Mouse (Mus musculus) central nervous system, embryonic 11.5 days (tissue): ENCODE measurements around the gene Tcl1b3. TPM values are rescaled to one million over a fixed set of nuclear protein-coding genes. Genes with fewer than 3 reads are reported as not detected.

Experiments used
- polyA plus RNA-seq: library from polyadenylated mRNA; depleted of rRNA; stranded (reverse); fragments of >200 nt; gene quantifications from 2 replicates; pipeline ENCODE4 v1.2.3, GENCODE M21; 2012; rRNA removed

Tcl1b3 gene
- not detected in 2 replicates for polyA plus RNA-seq

DNA sequence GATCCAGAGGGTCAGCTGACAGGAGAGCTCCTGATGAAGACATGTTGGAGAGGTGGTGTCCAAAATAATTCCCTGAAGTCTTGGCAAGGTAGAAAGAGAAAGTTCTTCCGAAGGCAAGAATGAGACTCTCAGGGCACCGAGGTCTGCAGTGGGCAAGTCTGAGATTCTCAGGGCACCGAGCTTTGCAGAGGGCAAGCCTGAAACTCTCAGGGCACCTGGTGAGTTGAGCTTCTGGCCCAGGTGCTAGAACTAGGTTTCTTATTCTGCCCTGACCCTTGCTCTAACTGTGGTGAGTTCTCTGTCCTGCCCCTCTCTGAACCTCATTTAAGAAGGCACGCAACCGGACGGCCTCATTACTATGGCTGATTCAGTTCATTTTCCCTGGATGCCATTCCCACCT is at the start of gene Tcl1b3:
TSS of gene Tcl1b3 (plus strand) at position 301 of the 400 bp plus-strand sequence.

DNA sequence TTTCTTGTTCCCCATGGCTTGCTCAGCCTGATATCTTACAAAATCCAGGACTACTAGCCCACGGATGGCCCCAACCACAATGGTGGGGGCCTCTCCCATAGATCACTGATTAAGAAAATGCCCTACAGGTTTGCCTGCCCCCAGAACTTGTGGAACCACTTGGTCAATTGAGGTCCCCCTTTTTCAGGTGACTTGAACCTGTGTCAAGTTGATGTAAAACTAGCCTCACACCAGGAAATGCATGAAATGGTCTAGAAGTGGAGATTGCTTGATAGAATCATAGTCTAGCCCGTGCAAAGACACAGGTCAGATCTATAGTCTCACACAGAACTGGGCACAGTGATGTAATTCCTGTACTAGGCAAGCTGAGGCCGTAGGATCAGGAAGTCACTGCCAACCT is 45.1 kb upstream of the Tcl1b3 start, which contains the start of gene Tcl1b2:
TSS of gene Tcl1b2 (plus strand) at position 301 of the 400 bp plus-strand sequence.

DNA sequence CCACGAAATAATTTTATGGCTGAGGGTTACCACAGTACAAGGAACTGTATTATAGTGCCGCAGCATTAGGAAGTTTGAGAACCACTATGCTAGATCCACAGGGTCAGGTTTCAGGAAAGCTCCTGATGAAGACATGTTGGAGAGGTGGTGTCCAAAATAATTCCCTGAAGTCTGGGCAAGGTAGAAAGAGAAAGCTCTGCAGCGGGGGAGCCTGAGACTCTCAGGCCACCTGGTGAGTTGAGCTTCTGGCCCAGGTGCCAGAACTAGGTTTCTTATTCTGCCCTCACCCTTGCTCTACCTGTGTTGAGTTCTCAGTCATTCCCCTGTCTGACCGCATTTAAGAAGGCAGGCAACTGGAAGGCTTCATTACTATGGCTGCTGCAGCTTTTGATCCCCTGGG is 31.5 kb upstream of the Tcl1b3 start, which contains the start of gene Tcl1b1:
TSS of gene Tcl1b1 (plus strand) at position 301 of the 400 bp plus-strand sequence.

DNA sequence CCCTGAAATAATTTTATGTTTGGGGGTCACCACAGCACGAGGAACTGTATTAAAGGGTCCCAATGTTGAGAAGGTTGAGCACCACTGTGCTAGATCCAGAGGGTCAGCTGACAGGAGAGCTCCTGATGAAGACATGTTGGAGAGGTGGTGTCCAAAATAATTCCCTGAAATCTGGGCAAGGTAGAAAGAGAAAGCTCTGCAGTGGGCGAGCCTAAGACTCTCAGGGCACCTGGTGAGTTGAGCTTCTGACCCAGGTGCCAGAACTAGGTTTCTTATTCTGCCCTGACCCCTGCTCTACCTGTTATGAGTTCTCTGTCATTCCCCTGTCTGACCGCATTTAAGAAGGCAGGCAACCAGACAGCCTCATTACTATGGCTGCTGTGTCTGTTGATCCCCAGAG is 14.8 kb upstream of the Tcl1b3 start, which contains the start of gene Tcl1b5:
TSS of gene Tcl1b5 (plus strand) at position 301 of the 400 bp plus-strand sequence.

DNA sequence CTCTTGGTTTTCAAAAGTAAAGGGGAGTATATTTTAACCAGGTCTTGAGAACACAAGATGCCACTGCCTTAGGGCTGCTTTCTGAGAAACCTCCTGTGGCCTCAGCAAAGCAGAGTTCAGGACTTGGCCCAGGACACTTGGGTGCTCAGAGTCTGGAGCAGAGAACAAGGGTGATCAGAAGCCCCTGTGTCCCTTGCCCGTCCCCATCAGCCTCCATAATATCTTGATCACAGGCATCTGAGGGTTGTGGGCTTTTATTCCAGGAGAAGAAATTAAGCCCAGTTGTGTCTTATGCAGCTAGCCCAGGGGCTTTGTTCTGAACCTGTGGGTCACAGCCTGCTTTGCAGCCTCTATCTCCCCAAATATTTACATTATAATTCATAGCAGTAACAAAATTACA is 10.8 kb downstream of the Tcl1b3 start, which contains the start of gene Tcl1b4:
TSS of gene Tcl1b4 (plus strand) at position 301 of the 400 bp plus-strand sequence.

DNA sequence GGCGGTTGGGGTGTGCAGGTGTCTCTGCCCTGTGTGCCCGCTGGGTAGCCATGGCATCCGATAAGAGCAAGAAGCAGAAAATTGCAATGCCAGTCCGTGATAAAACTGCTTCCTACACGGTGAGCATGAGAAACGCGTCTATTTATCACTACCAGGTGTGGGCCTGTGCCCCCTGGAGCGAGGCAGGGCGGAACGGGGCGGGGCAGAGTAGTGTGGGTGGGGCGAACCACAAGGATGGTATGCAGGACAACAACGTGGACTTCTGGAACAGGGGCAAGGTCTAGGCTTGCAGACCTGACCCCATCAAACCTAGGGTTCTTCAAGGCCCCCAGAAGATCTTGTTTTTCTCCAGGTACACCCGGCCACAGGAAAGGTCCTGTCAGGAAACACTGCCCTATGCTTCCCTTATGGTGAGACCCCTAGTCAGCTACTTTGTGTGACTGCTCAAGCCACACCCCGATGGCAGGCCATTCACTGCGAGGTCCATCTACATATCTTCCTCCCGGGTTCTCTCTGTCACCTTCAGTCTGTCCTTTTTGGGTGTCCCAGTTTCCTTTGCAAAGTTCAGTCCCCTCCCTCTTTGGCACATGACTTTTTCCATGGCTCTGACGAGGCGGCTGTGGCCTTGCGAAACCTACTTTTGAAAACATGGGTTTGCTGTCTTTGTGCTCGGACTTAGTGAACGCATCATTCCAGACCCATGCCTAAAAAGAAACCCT is 31.9 kb downstream of the Tcl1b3 start, which contains the start of gene Tcl1:
TSS of gene Tcl1 (minus strand) at position 193 of the 719 bp plus-strand sequence.

Other genes starting within 250 kb of the Tcl1b3 start
- gene Syne3, start 181.2 kb upstream of the Tcl1b3 start, polyA plus RNA-seq, result 0.55 and 0.77 TPM in 2 replicates
- 79.9 and 125 TPM in 2 replicates for gene Glrx5, start 158.4 kb upstream of the Tcl1b3 start, polyA plus RNA-seq
- gene Tcl1b2, start 45.0 kb upstream of the Tcl1b3 start, polyA plus RNA-seq, result not detected in 2 replicates
- gene Tcl1b1, start 31.4 kb upstream of the Tcl1b3 start, polyA plus RNA-seq, result not detected in 2 replicates
- gene Tcl1b5, start 14.7 kb upstream of the Tcl1b3 start, polyA plus RNA-seq, result not detected in 2 replicates
- gene Tcl1b4, start 10.9 kb downstream of the Tcl1b3 start, polyA plus RNA-seq, result not detected in 2 replicates
- 0.14 TPM in 1 of 2 replicates, not detected in the other for gene Tcl1, start 31.8 kb downstream of the Tcl1b3 start, polyA plus RNA-seq
- 0.60 and 0.78 TPM in 2 replicates for gene Tunar, start 142.8 kb downstream of the Tcl1b3 start, polyA plus RNA-seq